Mouse (Mus musculus): ENCODE measurements around the gene Mospd3.
A peak's percentile ranks its signal among the peaks of the same experiment; 100 is the strongest.

DNA sequence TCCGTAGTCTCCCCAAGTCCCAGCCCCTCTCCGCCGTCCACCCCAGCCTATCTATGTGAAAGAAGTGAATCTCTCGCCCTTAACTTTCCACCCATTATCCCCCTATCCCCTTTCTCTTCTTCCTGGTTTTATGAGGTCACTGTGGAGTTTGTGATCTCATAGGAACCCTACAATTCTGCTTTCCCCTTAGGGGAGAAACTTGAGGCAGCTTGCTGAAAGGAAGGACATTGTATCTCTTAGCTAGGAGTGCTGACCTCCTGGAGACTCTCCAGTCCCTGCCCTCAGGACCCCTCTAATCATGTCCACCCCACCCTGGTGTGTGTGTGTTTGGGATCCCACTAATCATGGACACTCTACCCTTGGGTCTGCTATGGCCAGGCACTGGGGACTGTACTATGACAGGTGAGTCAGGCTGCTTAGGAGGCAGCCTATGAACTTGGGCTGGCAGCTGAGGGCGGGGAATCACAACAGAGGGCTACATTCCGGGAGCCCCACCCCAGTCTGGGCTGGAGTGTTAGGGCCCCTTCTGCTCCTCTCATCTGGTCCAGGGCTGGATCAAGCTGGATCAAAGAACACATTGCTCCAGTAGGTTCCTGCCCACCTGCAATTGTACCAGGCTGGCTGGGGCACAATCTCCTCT, 29.2 kb upstream of the Mospd3 start:
- TF ChIP-seq CTCF (IDR thresholded peaks at IDR 0.05; ENCODE audit: insufficient read depth, low read length) = no peak
- peak; percentile 55; the same call in 1 of the 2 replicates for TF ChIP-seq POLR2A (IDR thresholded peaks at IDR 0.05; ENCODE audit: borderline replicate concordance, extremely low read depth, low read depth, low read length)
